Mouse (Mus musculus) liver, embryonic 14.5 days (tissue): ENCODE measurements around the gene Atic. TPM values are rescaled to one million over a fixed set of nuclear protein-coding genes. Genes with fewer than 3 reads are reported as not detected.

Experiments
- ATAC-seq: fragments of 200-750 bp; cut with Nextera tagmentation; 2 replicates; pipeline ENCODE4 v1.8.0; 2017; ENCODE audit warnings: moderate number of reproducible peaks, mild to moderate bottlenecking, moderate library complexity; ENCODE audit not compliant: insufficient read depth
- DNase-seq, 3 experiments: peaks; one replicate each; pipeline ENCODE4 v3.0.0-alpha.2; 2012 to 2013; ENCODE audit warnings: low read depth in 3 of 3, low spot score in 3 of 3
- H3K27ac ChIP-seq: fragments of 300-500 bp; sonication (generic); 2 replicates; pipeline ENCODE4 v1.5.1; 2014; ENCODE audit warnings: moderate library complexity, mild to moderate bottlenecking, control low read depth, inconsistent platforms
- H3K27me3 ChIP-seq: fragments of 300-500 bp; sonication (generic); 2 replicates; pipeline ENCODE4 v1.6.1; 2014; ENCODE audit warnings: mild to moderate bottlenecking, low read length, moderate library complexity; ENCODE audit not compliant: control insufficient read depth, insufficient read depth
- H3K36me3 ChIP-seq: fragments of 300-500 bp; sonication (generic); replicated peaks from 2 replicates; pipeline ENCODE4 v1.6.1; 2014; ENCODE audit warnings: low read depth; ENCODE audit not compliant: control insufficient read depth, insufficient read depth
- H3K4me1 ChIP-seq, 2 experiments: fragments of 200-500 bp in 1 of 2; fragments of 300-500 bp in 1 of 2; sonication (generic) in 1 of 2; replicated peaks; 2 replicates each; pipeline ENCODE4 v1.6.1; 2012 to 2014; ENCODE audit warnings: antibody characterized with exemption in 1 of 2, inconsistent platforms in 1 of 2, low read length in 1 of 2; ENCODE audit not compliant: control insufficient read depth in 2 of 2, insufficient read depth in 2 of 2
- H3K4me2 ChIP-seq: fragments of 300-500 bp; sonication (generic); 2 replicates; pipeline ENCODE4 v1.6.1; 2014; ENCODE audit warnings: low read depth, mild to moderate bottlenecking, control low read depth, moderate library complexity
- H3K4me3 ChIP-seq, 2 experiments: fragments of 200-500 bp in 1 of 2; fragments of 300-500 bp in 1 of 2; sonication (generic) in 1 of 2; 2 replicates each; pipeline ENCODE4 v1.5.1; 2012 to 2014; ENCODE audit warnings: low read depth in 2 of 2, low read length in 2 of 2, mild to moderate bottlenecking in 2 of 2, control low read depth in 1 of 2, inconsistent platforms in 1 of 2, moderate library complexity in 1 of 2; ENCODE audit not compliant: insufficient read depth in 1 of 2
- H3K9ac ChIP-seq: fragments of 300-500 bp; sonication (generic); replicated peaks from 2 replicates; pipeline ENCODE4 v1.6.1; 2014; ENCODE audit warnings: mild to moderate bottlenecking, control low read depth, moderate library complexity
- H3K9me3 ChIP-seq: fragments of 300-500 bp; sonication (generic); 2 replicates; pipeline ENCODE4 v1.6.1; 2016; ENCODE audit warnings: low read length, mixed read lengths; ENCODE audit not compliant: control insufficient read depth
- CTCF ChIP-seq: IDR thresholded peaks from 2 replicates; pipeline ENCODE4 v1.5.1; 2016; ENCODE audit warnings: antibody characterized with exemption, low read depth, control low read depth
- EP300 ChIP-seq: IDR thresholded peaks from 2 replicates; pipeline ENCODE4 v1.6.1; 2016; ENCODE audit warnings: antibody characterized with exemption, low read depth
- WGBS: fragments of 180-500 bp; shearing (Covaris S2); extraction: QIAGEN DNeasy Blood & Tissue Kit; methylation state at CpG from one replicate; pipeline ENCODE4 v1.1.7; 2014; ENCODE audit not compliant: insufficient replicate concordance; 5-methylcytosine and 5-hydroxymethylcytosine counted together
- polyA plus RNA-seq, 2 experiments: library from polyadenylated mRNA; depleted of rRNA in 1 of 2; stranded (reverse) in 1 of 2; unstranded in 1 of 2; fragments of >200 nt; fragmentation: Nextera tagmentation in 1 of 2; extraction: Ambion mirVana in 1 of 2; gene quantifications; 2 replicates each; pipeline versions ENCODE4 v1.2.1 to v1.2.3; 2012 to 2014

Atic gene
- polyA plus RNA-seq, 2 experiments, result 35.9 to 36.5 TPM

GRCm38 (mm10) chr1:71590038-71590437, 33.1 kb downstream of the Atic start:
- H3K4me1 ChIP-seq, result no peaks in the 10 kb centered on the region
- ATAC-seq, result no peak
- no peaks in the 10 kb centered on the region; the same call in 1 of the 2 replicates for H3K36me3 ChIP-seq
- no peak for DNase-seq
- H3K27me3 ChIP-seq, result no peaks in the 10 kb centered on the region
- no peaks in the 10 kb centered on the region for H3K9me3 ChIP-seq
- no peak overlapping the region for H3K27ac ChIP-seq
- no peak overlapping the region for H3K9ac ChIP-seq
- no peak overlapping the region for H3K4me3 ChIP-seq
- WGBS, result 65% methylated on average over 11 of the region's 11 CpGs
- no peak overlapping the region for H3K4me2 ChIP-seq
- TF ChIP-seq CTCF (no peak), EP300 (no peak)

GRCm38 (mm10) chr1:71593184-71593583, 36.2 kb downstream of the Atic start:
- Histone ChIP-seq H3K9ac (no peak overlapping the region), H3K4me1 (no peaks in the 10 kb centered on the region), H3K4me2 (no peak overlapping the region), H3K27ac (no peak overlapping the region), H3K36me3 (no peaks in the 10 kb centered on the region; the same call in 1 of the 2 replicates), H3K4me3 (no peak overlapping the region), H3K9me3 (no peaks in the 10 kb centered on the region), H3K27me3 (no peaks in the 10 kb centered on the region)
- no peak for DNase-seq
- WGBS, result 83% methylated on average over 9 of the region's 9 CpGs
- ATAC-seq, result no peak
- TF ChIP-seq CTCF, result no peak
- TF ChIP-seq EP300, result no peak

GRCm38 (mm10) chr1:71594268-71594667, 37.3 kb downstream of the Atic start:
- ATAC-seq (no peak), DNase-seq (no peak)
- Histone ChIP-seq H3K27ac (no peak overlapping the region), H3K9ac (no peak overlapping the region), H3K9me3 (no peaks in the 10 kb centered on the region), H3K36me3 (no peaks in the 10 kb centered on the region; the same call in 1 of the 2 replicates), H3K4me2 (no peak overlapping the region), H3K4me1 (no peaks in the 10 kb centered on the region), H3K4me3 (no peak overlapping the region), H3K27me3 (no peaks in the 10 kb centered on the region)
- TF ChIP-seq EP300, result no peak
- TF ChIP-seq CTCF, result no peak
- 36% methylated on average over 2 of the region's 2 CpGs for WGBS

- DNase-seq, result no peak
- H3K4me2 ChIP-seq, result no peak overlapping the region
- H3K36me3 ChIP-seq, result no peaks in the 10 kb centered on the region; the same call in 1 of the 2 replicates
- no peak overlapping the region for H3K9ac ChIP-seq
- H3K9me3 ChIP-seq, result no peaks in the 10 kb centered on the region
- H3K27me3 ChIP-seq, result no peaks in the 10 kb centered on the region
- WGBS, result 62% methylated on average over 4 of the region's 4 CpGs
- H3K4me3 ChIP-seq, result no peak overlapping the region
- no peak overlapping the region for H3K27ac ChIP-seq
- TF ChIP-seq EP300, result no peak
- TF ChIP-seq CTCF, result no peak
- no peak for ATAC-seq
- no peaks in the 10 kb centered on the region for H3K4me1 ChIP-seq
Observed at GRCm38 (mm10) chr1:71595365-71595764, 38.4 kb downstream of the Atic start.

- Histone ChIP-seq H3K4me1 (no peaks in the 10 kb centered on the region), H3K4me2 (no peak overlapping the region), H3K9ac (no peak overlapping the region), H3K36me3 (no peaks in the 10 kb centered on the region; the same call in none of the 2 replicates), H3K27me3 (no peaks in the 10 kb centered on the region), H3K9me3 (no peaks in the 10 kb centered on the region), H3K27ac (no peak overlapping the region), H3K4me3 (no peak overlapping the region)
- ATAC-seq (no peak), DNase-seq (no peak)
- 63% methylated on average over 2 of the region's 2 CpGs for WGBS
- TF ChIP-seq EP300 (no peak), CTCF (no peak)
Observed at GRCm38 (mm10) chr1:71605751-71606150, 48.8 kb downstream of the Atic start.
